Mouse (Mus musculus): ENCODE results near the gene Rasgef1b. TPM values are rescaled to one million over a fixed set of nuclear protein-coding genes. Genes with fewer than 3 reads are reported as not detected.

The Rasgef1b gene
- 10.8 TPM for polyA plus RNA-seq (2014; fragmentation: Illumina TruSeq; extraction: RNeasy Lipid Tissue Mini Kit (QIAGEN cat#74804); ENCODE audit: low replicate concordance)

DNA sequence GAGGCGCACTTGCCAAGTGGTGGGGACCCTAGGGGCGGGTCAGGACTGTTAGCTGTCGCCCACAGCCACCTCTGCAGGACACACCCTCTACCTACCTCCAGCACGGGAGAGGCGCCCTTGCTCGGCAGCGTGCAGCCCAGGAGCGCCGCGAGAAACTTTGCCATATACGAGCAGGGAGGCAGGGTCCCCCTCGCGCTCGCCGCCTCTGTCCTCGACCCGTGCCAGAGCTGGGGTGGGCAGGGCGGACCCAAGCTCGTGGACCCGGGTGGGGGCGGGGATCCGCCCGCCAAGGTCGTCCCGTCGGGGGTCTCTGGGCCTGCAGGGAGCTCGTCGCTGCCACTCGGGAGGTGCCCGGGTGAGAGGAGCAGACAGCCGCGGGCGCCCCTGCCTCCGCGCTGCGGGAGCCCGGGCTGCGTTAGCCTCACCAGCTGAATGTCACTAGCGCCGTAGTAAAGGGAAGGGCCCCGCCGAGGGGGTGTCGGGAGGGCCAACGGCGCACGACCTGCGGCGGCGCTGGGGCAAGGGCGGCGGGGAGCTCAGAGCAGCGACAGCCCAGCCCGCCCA is at the start of gene Rasgef1b:
Gene Rasgef1b, minus strand, starts transcription at position 417 of the 564 bp plus-strand sequence.

Other genes starting within 250 kb of the Rasgef1b start
- gene Vamp9, start 177.2 kb upstream of the Rasgef1b start, polyA plus RNA-seq (2014; fragmentation: Illumina TruSeq; extraction: RNeasy Lipid Tissue Mini Kit (QIAGEN cat#74804); ENCODE audit: low replicate concordance) = not detected
- gene Hnrnpd, start 249.9 kb upstream of the Rasgef1b start, polyA plus RNA-seq (2014; fragmentation: Illumina TruSeq; extraction: RNeasy Lipid Tissue Mini Kit (QIAGEN cat#74804); ENCODE audit: low replicate concordance) = 485 TPM
- not detected for gene 4930524J08Rik, start 250.0 kb upstream of the Rasgef1b start, polyA plus RNA-seq (2014; fragmentation: Illumina TruSeq; extraction: RNeasy Lipid Tissue Mini Kit (QIAGEN cat#74804); ENCODE audit: low replicate concordance)